1 mouse cellular context compared by ENCODE assay signal in the genomic region with DNA sequence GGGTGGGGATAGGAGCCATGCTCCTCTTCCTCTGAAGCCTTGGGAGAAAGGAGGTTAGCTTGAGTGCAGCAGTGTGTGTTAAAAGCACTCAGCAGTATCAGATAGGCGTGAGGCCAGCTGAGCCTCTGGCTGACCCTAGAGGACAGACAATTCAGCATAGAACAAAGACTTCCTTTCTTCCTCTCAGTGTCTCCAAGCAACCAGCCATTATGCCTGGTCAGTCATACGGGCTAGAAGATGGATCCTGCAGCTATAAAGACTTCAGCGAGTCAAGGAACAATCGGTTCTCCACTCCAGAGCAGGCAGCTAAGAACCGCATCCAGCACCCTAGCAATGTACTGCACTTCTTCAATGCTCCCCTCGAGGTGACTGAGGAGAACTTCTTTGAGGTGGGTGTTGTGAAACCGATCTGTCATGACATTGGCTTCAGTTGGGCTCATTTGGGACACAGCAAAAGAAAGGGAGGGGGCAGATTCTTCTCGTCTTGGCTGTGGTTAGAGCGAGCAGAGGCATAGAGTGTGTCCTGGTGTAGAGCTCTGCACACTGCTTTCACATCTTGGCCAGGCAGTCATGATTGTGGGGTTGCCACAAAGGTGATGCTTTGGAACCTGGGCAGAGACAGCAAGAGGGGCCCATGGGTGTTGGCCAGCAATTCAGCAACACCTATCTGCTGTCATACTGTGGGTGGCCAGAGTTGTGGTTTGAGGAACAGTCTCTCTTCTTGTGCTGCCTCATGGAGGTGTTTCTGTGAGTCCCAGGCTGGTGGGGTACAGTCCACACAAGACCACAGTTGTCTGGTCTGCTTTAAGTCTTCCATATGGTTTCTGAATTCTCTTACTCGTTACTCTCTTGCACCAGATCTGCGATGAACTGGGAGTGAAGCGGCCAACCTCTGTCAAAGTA.
TF ChIP-seq lines count a peak whose summit lies in the region.

No protein-coding gene starts in this region.

TF ChIP-seq in MEL, 35 proteins besides CTCF, POLR2A, EP300 and RAD21:
- TF ChIP-seq GATA1 (IDR thresholded peaks at IDR 0.05; ENCODE audit: low read depth, low read length) (peak; percentile 68), MXI1 (IDR thresholded peaks at IDR 0.05; ENCODE audit: low read depth, low read length) (0 out of 2 replicates have a peak, but pooled peaks have one; percentile 17), MEF2A (IDR thresholded peaks at IDR 0.05; ENCODE audit: extremely low read depth, insufficient replicate concordance, low read depth, low read length, poor library complexity, severe bottlenecking) (no peak)
